Mouse (Mus musculus): ENCODE results near the gene Gas2l3. TPM values are rescaled to one million over a fixed set of nuclear protein-coding genes. Genes with fewer than 3 reads are reported as not detected.

The Gas2l3 gene
- polyA plus RNA-seq, 1 experiment from 2014 or later, result 18.6 TPM

GRCm38 (mm10) chr10:89464760-89465405 is 21.1 kb upstream of the Gas2l3 start:
- Histone ChIP-seq H3K27me3 (replicated peaks) (no peaks in the 10 kb centered on the region), H3K27ac (no peak overlapping the region), H3K4me3 (replicated peaks) (no peak overlapping the region), H3K4me2 (replicated peaks) (no peak overlapping the region), H3K36me3 (no peaks in the 10 kb centered on the region), H3K9ac (no peak overlapping the region), H3K9me3 (no peaks in the 10 kb centered on the region), H3K4me1 (replicated peaks) (no peaks in the 10 kb centered on the region)
- ATAC-seq, result no peak
- 83% methylated on average over 4 of the region's 4 CpGs for WGBS

- no peak overlapping the region for H3K4me2 ChIP-seq (replicated peaks)
- H3K4me1 ChIP-seq (replicated peaks), result no peaks in the 10 kb centered on the region
- WGBS, result 74% methylated on average over 11 of the region's 11 CpGs
- no peaks in the 10 kb centered on the region for H3K9me3 ChIP-seq
- H3K27me3 ChIP-seq (replicated peaks), result no peaks in the 10 kb centered on the region
- no peak overlapping the region for H3K4me3 ChIP-seq (replicated peaks)
- H3K27ac ChIP-seq, result no peak overlapping the region
- no peak overlapping the region for H3K9ac ChIP-seq
- no peak for ATAC-seq
- H3K36me3 ChIP-seq, result no peaks in the 10 kb centered on the region
These were observed 19.1 kb upstream of the Gas2l3 start for GRCm38 (mm10) chr10:89462890-89463289.

- Histone ChIP-seq H3K4me1 (replicated peaks) (no peaks in the 10 kb centered on the region), H3K9ac (no peak overlapping the region), H3K27me3 (replicated peaks) (no peaks in the 10 kb centered on the region), H3K27ac (no peak overlapping the region), H3K9me3 (no peaks in the 10 kb centered on the region), H3K4me2 (replicated peaks) (no peak overlapping the region), H3K36me3 (no peaks in the 10 kb centered on the region), H3K4me3 (replicated peaks) (no peak overlapping the region)
- 14% methylated on average over 14 of the region's 14 CpGs for WGBS
- peak; percentile 57; the same call in 1 of the 2 replicates for ATAC-seq
These were observed 18.2 kb upstream of the Gas2l3 start for GRCm38 (mm10) chr10:89461856-89462507.

- H3K4me1 ChIP-seq (replicated peaks), result no peaks in the 10 kb centered on the region
- H3K4me3 ChIP-seq (replicated peaks), result no peak overlapping the region
- H3K36me3 ChIP-seq, result no peaks in the 10 kb centered on the region
- no peak for ATAC-seq
- 90% methylated on average over 11 of the region's 11 CpGs for WGBS
- no peak overlapping the region for H3K4me2 ChIP-seq (replicated peaks)
- no peak overlapping the region for H3K27ac ChIP-seq
- H3K9me3 ChIP-seq, result no peaks in the 10 kb centered on the region
- no peaks in the 10 kb centered on the region for H3K27me3 ChIP-seq (replicated peaks)
- H3K9ac ChIP-seq, result no peak overlapping the region
These were observed 17.2 kb upstream of the Gas2l3 start for GRCm38 (mm10) chr10:89460972-89461371.

- Histone ChIP-seq H3K27me3 (replicated peaks) (no peaks in the 10 kb centered on the region), H3K36me3 (no peaks in the 10 kb centered on the region), H3K27ac (peak overlapping the region; percentile 54; the same call in 1 of the 2 replicates), H3K9me3 (no peaks in the 10 kb centered on the region), H3K4me2 (replicated peaks) (no peak overlapping the region), H3K9ac (no peak overlapping the region), H3K4me3 (replicated peaks) (no peak overlapping the region), H3K4me1 (replicated peaks) (no peaks in the 10 kb centered on the region)
- peak; percentile 81 for ATAC-seq
- WGBS, result 59% methylated on average over 3 of the region's 3 CpGs
These were observed 15.0 kb upstream of the Gas2l3 start for GRCm38 (mm10) chr10:89458770-89459169.

GRCm38 (mm10) chr10:89453794-89454193 is 10.0 kb upstream of the Gas2l3 start:
- 69% methylated on average over 3 of the region's 3 CpGs for WGBS
- ATAC-seq, result no peak

GRCm38 (mm10) chr10:89453068-89453641 is 9.4 kb upstream of the Gas2l3 start:
- WGBS, result 83% methylated on average over 15 of the region's 15 CpGs
- H3K27me3 ChIP-seq (replicated peaks), result no peaks in the 10 kb centered on the region
- no peak overlapping the region for H3K27ac ChIP-seq
- H3K4me3 ChIP-seq (replicated peaks), result no peak overlapping the region
- H3K9ac ChIP-seq, result no peak overlapping the region
- H3K4me2 ChIP-seq (replicated peaks), result no peak overlapping the region
- no peak for ATAC-seq
- H3K36me3 ChIP-seq, result no peaks in the 10 kb centered on the region
- H3K9me3 ChIP-seq, result no peaks in the 10 kb centered on the region
- H3K4me1 ChIP-seq (replicated peaks), result no peaks in the 10 kb centered on the region

More at GRCm38 (mm10) chr10:89453794-89454193, 10.0 kb upstream of the Gas2l3 start:
- Histone ChIP-seq H3K4me3 (replicated peaks) (no peak overlapping the region), H3K9me3 (no peaks in the 10 kb centered on the region), H3K9ac (no peak overlapping the region), H3K27me3 (replicated peaks) (no peaks in the 10 kb centered on the region), H3K36me3 (no peaks in the 10 kb centered on the region), H3K27ac (no peak overlapping the region), H3K4me1 (replicated peaks) (no peaks in the 10 kb centered on the region), H3K4me2 (replicated peaks) (no peak overlapping the region)

GRCm38 (mm10) chr10:89450411-89450810 is 6.6 kb upstream of the Gas2l3 start:
- ATAC-seq, result peak; percentile 58; the same call in 1 of the 2 replicates
- Histone ChIP-seq H3K27me3 (replicated peaks) (no peaks in the 10 kb centered on the region), H3K4me3 (replicated peaks) (no peak overlapping the region), H3K27ac (no peak overlapping the region), H3K4me2 (replicated peaks) (no peak overlapping the region), H3K9ac (no peak overlapping the region), H3K9me3 (no peaks in the 10 kb centered on the region), H3K4me1 (replicated peaks) (no peaks in the 10 kb centered on the region), H3K36me3 (no peaks in the 10 kb centered on the region)
- WGBS, result 57% methylated on average over 10 of the region's 10 CpGs

GRCm38 (mm10) chr10:89444381-89444780 is 614 bp upstream of the Gas2l3 start:
- H3K36me3 ChIP-seq, result no peaks in the 10 kb centered on the region
- peaks cover 7% of the 10 kb centered on the region for H3K4me1 ChIP-seq (replicated peaks)
- no peaks in the 10 kb centered on the region for H3K9me3 ChIP-seq
- peak overlapping the region; percentile 79 for H3K4me3 ChIP-seq (replicated peaks)
- peak overlapping the region; percentile 88 for H3K4me2 ChIP-seq (replicated peaks)
- ATAC-seq, result no peak
- H3K9ac ChIP-seq, result peak overlapping the region; percentile 72; the same call in 1 of the 2 replicates
- 49% methylated on average over 3 of the region's 3 CpGs for WGBS
- no peak overlapping the region; the same call in 1 of the 2 replicates for H3K27ac ChIP-seq
- H3K27me3 ChIP-seq (replicated peaks), result no peaks in the 10 kb centered on the region

GRCm38 (mm10) chr10:89443115-89443622 is 598 bp downstream of the Gas2l3 start:
- no peaks in the 10 kb centered on the region for H3K36me3 ChIP-seq
- peak overlapping the region; percentile 79 for H3K4me3 ChIP-seq (replicated peaks)
- peaks cover 7% of the 10 kb centered on the region for H3K4me1 ChIP-seq (replicated peaks)
- under 1% methylated on average over 17 of the region's 17 CpGs for WGBS
- no peaks in the 10 kb centered on the region for H3K27me3 ChIP-seq (replicated peaks)
- H3K9ac ChIP-seq, result peak overlapping the region; percentile 72
- no peaks in the 10 kb centered on the region for H3K9me3 ChIP-seq
- ATAC-seq, result peak; percentile 56
- H3K27ac ChIP-seq, result peak overlapping the region; percentile 74
- H3K4me2 ChIP-seq (replicated peaks), result peak overlapping the region; percentile 88

GRCm38 (mm10) chr10:89442640-89443039 is 1.1 kb downstream of the Gas2l3 start:
- Histone ChIP-seq H3K36me3 (no peaks in the 10 kb centered on the region), H3K4me2 (replicated peaks) (peak overlapping the region; percentile 88), H3K27me3 (replicated peaks) (no peaks in the 10 kb centered on the region), H3K4me3 (replicated peaks) (peak overlapping the region; percentile 79), H3K9me3 (no peaks in the 10 kb centered on the region), H3K9ac (peak overlapping the region; percentile 72; the same call in 1 of the 2 replicates), H3K27ac (no peak overlapping the region), H3K4me1 (replicated peaks) (peaks cover 7% of the 10 kb centered on the region)
- no peak for ATAC-seq
- WGBS, result 11% methylated on average over 4 of the region's 4 CpGs

GRCm38 (mm10) chr10:89441961-89442360 is 1.8 kb downstream of the Gas2l3 start:
- no peak overlapping the region for H3K4me2 ChIP-seq (replicated peaks)

More at GRCm38 (mm10) chr10:89441961-89442360, 1.8 kb downstream of the Gas2l3 start:
- Histone ChIP-seq H3K36me3 (no peaks in the 10 kb centered on the region), H3K4me3 (replicated peaks) (no peak overlapping the region), H3K27ac (no peak overlapping the region), H3K27me3 (replicated peaks) (no peaks in the 10 kb centered on the region), H3K9me3 (no peaks in the 10 kb centered on the region), H3K4me1 (replicated peaks) (peaks cover 7% of the 10 kb centered on the region), H3K9ac (no peak overlapping the region)
- 94% methylated on average over 3 of the region's 3 CpGs for WGBS
- no peak for ATAC-seq
